Mouse (Mus musculus): ENCODE measurements at regions not wholly inside any gene's neighbourhood (a gene's known extent, or its start where the extent isn't known, plus 50 kb on each side); places are given as distances from the start of the nearest gene placed in this dataset.
"Not testable (repeated sequence)": the region's sequence is repeated elsewhere in the genome, so short reads cannot be mapped to it uniquely, and the experiment has no call there.

- DNase-seq (ENCODE audit: extremely low spot score), result no peak
These were observed 56.3 kb downstream of the Mterf1b start for GRCm38 (mm10) chr5:4248422-4248821.

- DNase-seq (ENCODE audit: extremely low spot score), result not testable (repeated sequence)
These were observed 62.1 kb downstream of the Mterf1b start for GRCm38 (mm10) chr5:4254280-4254679.

GRCm38 (mm10) chr5:4257048-4257750 lies 65.0 kb downstream of the Mterf1b start:
- DNase-seq (ENCODE audit: extremely low spot score), result peak; percentile 18

GRCm38 (mm10) chr5:4259260-4259659 lies 67.1 kb downstream of the Mterf1b start:
- no peak for DNase-seq (ENCODE audit: extremely low spot score)

- DNase-seq (ENCODE audit: extremely low spot score), result no peak
These were observed 70.5 kb downstream of the Mterf1b start for GRCm38 (mm10) chr5:4262666-4263065.

GRCm38 (mm10) chr5:4263560-4264160 lies 71.5 kb downstream of the Mterf1b start:
- no peak for DNase-seq (ENCODE audit: extremely low spot score)

- DNase-seq (ENCODE audit: extremely low spot score), result no peak
These were observed 75.5 kb downstream of the Mterf1b start for GRCm38 (mm10) chr5:4267717-4268116.

GRCm38 (mm10) chr5:4273001-4273400 lies 80.8 kb downstream of the Mterf1b start:
- no peak for DNase-seq (ENCODE audit: extremely low spot score)

- no peak for DNase-seq (ENCODE audit: extremely low spot score)
These were observed 111.4 kb downstream of the Mterf1b start for GRCm38 (mm10) chr5:4303616-4304015.

GRCm38 (mm10) chr5:4304201-4304600 lies 112.0 kb downstream of the Mterf1b start:
- no peak for DNase-seq (ENCODE audit: extremely low spot score)

GRCm38 (mm10) chr5:4308514-4308913 lies 116.3 kb downstream of the Mterf1b start:
- DNase-seq (ENCODE audit: extremely low spot score), result no peak

- DNase-seq (ENCODE audit: extremely low spot score), result no peak
These were observed 119.0 kb downstream of the Mterf1b start for GRCm38 (mm10) chr5:4311169-4311568.

GRCm38 (mm10) chr5:4311599-4311998 lies 119.4 kb downstream of the Mterf1b start:
- no peak for DNase-seq (ENCODE audit: extremely low spot score)

GRCm38 (mm10) chr5:4312675-4313074 lies 120.5 kb downstream of the Mterf1b start:
- DNase-seq (ENCODE audit: extremely low spot score), result no peak

- DNase-seq (ENCODE audit: extremely low spot score), result no peak
These were observed 130.6 kb downstream of the Mterf1b start for GRCm38 (mm10) chr5:4322634-4323386.

GRCm38 (mm10) chr5:4323387-4323704 lies 131.2 kb downstream of the Mterf1b start:
- DNase-seq (ENCODE audit: extremely low spot score), result no peak

- peak; percentile 43 for DNase-seq (ENCODE audit: extremely low spot score)
These were observed 133.6 kb downstream of the Mterf1b start for GRCm38 (mm10) chr5:4325813-4326212.

GRCm38 (mm10) chr5:4326309-4327014 lies 134.3 kb downstream of the Mterf1b start:
- DNase-seq (ENCODE audit: extremely low spot score), result peak; percentile 48

GRCm38 (mm10) chr5:4335683-4336082 lies 143.5 kb downstream of the Mterf1b start:
- no peak for DNase-seq (ENCODE audit: extremely low spot score)

- DNase-seq (ENCODE audit: extremely low spot score), result no peak
These were observed 149.8 kb downstream of the Mterf1b start for GRCm38 (mm10) chr5:4341956-4342355.

GRCm38 (mm10) chr5:4344458-4344857 lies 152.3 kb downstream of the Mterf1b start:
- DNase-seq (ENCODE audit: extremely low spot score), result no peak

GRCm38 (mm10) chr5:4348334-4348733 lies 156.2 kb downstream of the Mterf1b start:
- no peak for DNase-seq (ENCODE audit: extremely low spot score)
